Mouse (Mus musculus) embryonic facial prominence, embryonic 14.5 days (tissue): ENCODE results near the gene Selenof. TPM values are rescaled to one million over a fixed set of nuclear protein-coding genes. Genes with fewer than 3 reads are reported as not detected.

ENCODE experiments used
- ATAC-seq: fragments of 200-750 bp; cut with Nextera tagmentation; 2 replicates; pipeline ENCODE4 v1.8.0; 2017; ENCODE audit warnings: low read depth, moderate number of reproducible peaks, moderate TSS enrichment
- DNase-seq: peaks from one replicate; pipeline ENCODE4 v3.0.0-alpha.2; 2015; ENCODE audit warnings: low spot score
- H3K27ac ChIP-seq: fragments of 300-500 bp; sonication (generic); replicated peaks from 2 replicates; pipeline ENCODE4 v1.5.1; 2014; ENCODE audit warnings: low read depth, mild to moderate bottlenecking, low read length, moderate library complexity
- H3K27me3 ChIP-seq: fragments of 300-500 bp; sonication (generic); replicated peaks from 2 replicates; pipeline ENCODE4 v1.6.1; 2014; ENCODE audit warnings: low read length; ENCODE audit not compliant: control insufficient read depth, insufficient read depth
- H3K36me3 ChIP-seq: fragments of 300-500 bp; sonication (generic); 2 replicates; pipeline ENCODE4 v1.6.1; 2014; ENCODE audit warnings: low read length, mixed read lengths; ENCODE audit not compliant: control insufficient read depth, insufficient read depth
- H3K4me1 ChIP-seq: fragments of 300-500 bp; sonication (generic); 2 replicates; pipeline ENCODE4 v1.6.1; 2014; ENCODE audit warnings: antibody characterized with exemption, low read length; ENCODE audit not compliant: control insufficient read depth, insufficient read depth
- H3K4me2 ChIP-seq: fragments of 300-500 bp; sonication (generic); 2 replicates; pipeline ENCODE4 v1.6.1; 2014; ENCODE audit warnings: low read depth, mild to moderate bottlenecking, low read length, moderate library complexity, mixed read lengths
- H3K4me3 ChIP-seq: fragments of 300-500 bp; sonication (generic); 2 replicates; pipeline ENCODE4 v1.5.1; 2014; ENCODE audit warnings: low read depth, mild to moderate bottlenecking, low read length
- H3K9ac ChIP-seq: fragments of 300-500 bp; sonication (generic); 2 replicates; pipeline ENCODE4 v1.6.1; 2014; ENCODE audit warnings: low read depth, mild to moderate bottlenecking, low read length, moderate library complexity, mixed read lengths
- H3K9me3 ChIP-seq: fragments of 300-500 bp; sonication (generic); 2 replicates; pipeline ENCODE4 v1.6.1; 2016; ENCODE audit warnings: low read length; ENCODE audit not compliant: control insufficient read depth
- WGBS: fragments of 180-500 bp; shearing (Covaris S2); extraction: QIAGEN DNeasy Blood & Tissue Kit; methylation state at CpG from one replicate; pipeline ENCODE4 v1.1.7; 2014; 5-methylcytosine and 5-hydroxymethylcytosine counted together
- polyA plus RNA-seq: library from polyadenylated mRNA; unstranded; fragments of >200 nt; fragmentation: Nextera tagmentation; extraction: Ambion mirVana; gene quantifications from 2 replicates; pipeline ENCODE4 v1.2.1, GENCODE M21; 2014

Selenof gene
- polyA plus RNA-seq, 1 experiment from 2014 or later: 561 TPM

- H3K9ac ChIP-seq: peak overlapping the region; percentile 93
- WGBS: under 1% methylated on average over 25 of the region's 25 CpGs
- H3K9me3 ChIP-seq: no peaks in the 10 kb centered on the region
- peak overlapping the region; percentile 64 for H3K4me2 ChIP-seq
- DNase-seq: peak; percentile 83
- no peak; the same call in 1 of the 2 replicates for ATAC-seq
- H3K27me3 ChIP-seq: no peaks in the 10 kb centered on the region
- peaks cover 22% of the 10 kb centered on the region; the same call in 1 of the 2 replicates for H3K36me3 ChIP-seq
- H3K4me3 ChIP-seq: peak overlapping the region; percentile 88
- H3K27ac ChIP-seq: peak overlapping the region; percentile 86
- H3K4me1 ChIP-seq: peaks cover 18% of the 10 kb centered on the region
Measured at GRCm38 (mm10) chr3:144570816-144571487, 848 bp downstream of the Selenof start.

DNA sequence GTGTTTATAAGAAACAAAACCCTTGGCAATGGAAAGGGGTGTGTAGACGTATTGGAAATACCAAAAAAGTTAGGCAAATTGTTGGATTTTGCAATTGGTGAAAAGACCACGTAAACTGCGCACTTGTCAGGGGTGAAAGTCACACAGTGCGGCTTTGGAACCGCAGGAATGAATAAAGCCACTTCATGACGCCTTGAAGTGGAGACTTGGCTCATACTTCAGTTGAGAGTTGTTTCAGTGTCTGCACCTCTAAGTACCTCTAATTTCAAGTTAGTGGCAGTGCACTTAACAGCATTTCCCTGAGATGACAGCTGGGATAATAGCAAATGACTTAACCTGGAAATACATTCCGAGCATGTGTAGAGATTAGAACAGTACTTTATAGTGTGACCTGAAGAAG is 4.2 kb downstream of the Selenof start:
- H3K27me3 ChIP-seq: no peaks in the 10 kb centered on the region
- H3K36me3 ChIP-seq: peaks cover 43% of the 10 kb centered on the region
- H3K9ac ChIP-seq: no peak overlapping the region
- DNase-seq: no peak
- H3K4me2 ChIP-seq: no peak overlapping the region
- 91% methylated on average over 7 of the region's 7 CpGs for WGBS
- no peak overlapping the region for H3K4me3 ChIP-seq
- H3K4me1 ChIP-seq: peaks cover 12% of the 10 kb centered on the region
- H3K27ac ChIP-seq: no peak overlapping the region
- H3K9me3 ChIP-seq: no peaks in the 10 kb centered on the region
- no peak for ATAC-seq

DNA sequence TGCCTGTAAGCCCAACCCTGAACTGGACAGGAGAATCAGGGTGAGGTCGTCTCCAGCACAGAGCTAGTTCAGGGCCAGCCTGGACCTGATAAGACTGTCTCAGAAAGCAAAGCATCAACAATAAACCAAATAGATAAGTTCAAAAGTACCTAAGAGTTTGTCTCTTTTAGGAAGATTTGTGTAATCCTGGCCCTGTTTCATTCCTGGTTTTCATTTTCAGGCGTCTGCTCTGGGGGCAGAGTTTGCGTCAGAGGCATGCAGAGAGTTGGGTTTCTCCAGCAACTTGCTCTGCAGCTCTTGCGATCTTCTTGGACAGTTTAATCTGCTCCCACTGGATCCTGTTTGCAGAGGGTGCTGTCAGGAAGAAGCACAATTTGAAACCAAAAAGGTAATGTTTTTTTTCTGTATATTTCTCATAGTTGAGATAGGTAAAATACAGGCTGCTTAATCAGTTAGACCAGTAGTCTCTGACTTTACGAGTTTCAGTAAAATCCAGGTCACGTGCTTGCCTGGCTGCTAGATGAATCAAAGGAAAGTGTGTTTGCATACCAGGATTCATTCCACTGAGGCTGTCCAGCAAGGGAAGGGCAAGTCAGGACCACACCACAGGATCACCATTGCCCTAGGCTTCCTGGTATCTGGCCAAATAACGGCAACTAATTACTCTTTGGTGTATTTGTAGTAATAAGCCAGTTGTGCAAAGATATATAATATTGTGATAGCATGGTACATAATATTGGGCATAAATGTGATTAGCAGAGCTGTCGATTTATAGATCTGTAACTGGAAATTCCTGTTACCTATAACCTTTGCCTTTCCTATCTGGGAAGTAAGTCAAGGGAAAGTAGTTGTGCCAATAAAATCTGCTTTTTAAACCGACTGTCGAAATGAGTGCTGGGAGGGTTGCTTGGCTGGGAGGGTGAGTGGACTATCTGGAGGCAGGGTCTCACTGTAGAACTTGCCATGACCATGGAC is 7.5 kb downstream of the Selenof start:
- Histone ChIP-seq H3K9me3 (no peaks in the 10 kb centered on the region), H3K4me2 (no peak overlapping the region), H3K27me3 (no peaks in the 10 kb centered on the region), H3K27ac (0 out of 2 replicates have a peak overlapping the region, but pooled peaks have one; percentile 21), H3K36me3 (peaks cover 70% of the 10 kb centered on the region), H3K4me3 (no peak overlapping the region), H3K4me1 (peaks cover 3% of the 10 kb centered on the region), H3K9ac (no peak overlapping the region)
- ATAC-seq: no peak
- WGBS: 76% methylated on average over 10 of the region's 10 CpGs
- no peak for DNase-seq

DNA sequence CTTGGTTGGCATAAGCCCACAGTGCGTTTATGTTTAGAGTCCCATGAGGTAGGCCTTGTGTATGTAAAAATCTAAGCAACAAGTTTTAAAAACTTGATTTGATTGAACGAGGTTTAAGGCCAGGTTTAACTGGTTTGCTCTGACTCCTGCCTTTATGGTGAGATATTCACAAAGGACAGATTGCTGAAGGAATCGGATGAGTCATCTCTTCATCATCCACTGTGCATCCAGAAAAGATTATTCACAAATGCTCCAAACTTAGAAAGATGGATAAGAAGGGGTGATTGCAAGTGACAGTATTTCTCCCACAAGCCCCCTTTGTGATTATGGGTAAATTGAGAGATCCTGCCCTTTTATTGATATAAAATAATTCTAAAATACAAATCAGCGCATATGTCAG is 8.8 kb downstream of the Selenof start:
- no peak for DNase-seq
- H3K36me3 ChIP-seq: peaks cover 66% of the 10 kb centered on the region
- H3K27me3 ChIP-seq: no peaks in the 10 kb centered on the region
- H3K9ac ChIP-seq: no peak overlapping the region
- no peak overlapping the region for H3K4me3 ChIP-seq
- no peak overlapping the region for H3K27ac ChIP-seq
- no peak overlapping the region for H3K4me2 ChIP-seq
- peaks cover 3% of the 10 kb centered on the region for H3K4me1 ChIP-seq
- WGBS: 92% methylated on average over 4 of the region's 4 CpGs
- no peaks in the 10 kb centered on the region for H3K9me3 ChIP-seq
- no peak for ATAC-seq

DNA sequence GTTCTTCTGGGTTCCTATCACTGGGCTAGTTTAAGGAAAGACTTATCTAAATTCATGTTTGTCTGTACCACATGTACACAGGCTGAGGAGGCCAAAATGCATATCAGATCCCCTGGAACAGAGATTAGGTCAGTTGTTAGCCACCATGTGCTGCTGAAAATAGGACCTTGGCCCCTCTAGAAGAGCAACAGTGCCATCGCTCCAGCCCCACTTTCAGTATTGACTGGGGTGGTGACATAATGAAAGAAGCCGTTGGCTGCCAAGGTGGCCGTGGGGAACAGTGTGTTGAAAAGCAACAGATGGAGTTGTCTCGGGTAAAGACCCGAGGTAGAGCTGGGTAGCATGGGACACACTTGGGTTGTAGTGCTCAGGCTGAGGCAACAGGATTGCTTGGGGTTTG is 9.7 kb downstream of the Selenof start:
- H3K27me3 ChIP-seq: no peaks in the 10 kb centered on the region
- H3K9me3 ChIP-seq: no peaks in the 10 kb centered on the region
- H3K36me3 ChIP-seq: peaks cover 61% of the 10 kb centered on the region
- no peak overlapping the region for H3K4me2 ChIP-seq
- DNase-seq (no peak), ATAC-seq (no peak)
- no peak overlapping the region for H3K27ac ChIP-seq
- no peak overlapping the region for H3K9ac ChIP-seq
- H3K4me3 ChIP-seq: no peak overlapping the region
- peaks cover 3% of the 10 kb centered on the region for H3K4me1 ChIP-seq
- 76% methylated on average over 5 of the region's 5 CpGs for WGBS

GRCm38 (mm10) chr3:144580281-144580680 is 10.2 kb downstream of the Selenof start:
- WGBS: 83% methylated on average over 7 of the region's 7 CpGs
- H3K9ac ChIP-seq: no peak overlapping the region
- peaks cover 3% of the 10 kb centered on the region; the same call in 1 of the 2 replicates for H3K4me1 ChIP-seq
- no peak overlapping the region for H3K27ac ChIP-seq
- no peak overlapping the region for H3K4me3 ChIP-seq
- H3K4me2 ChIP-seq: no peak overlapping the region
- no peaks in the 10 kb centered on the region for H3K9me3 ChIP-seq
- no peaks in the 10 kb centered on the region for H3K27me3 ChIP-seq
- DNase-seq (no peak), ATAC-seq (no peak)
- peaks cover 61% of the 10 kb centered on the region for H3K36me3 ChIP-seq

DNA sequence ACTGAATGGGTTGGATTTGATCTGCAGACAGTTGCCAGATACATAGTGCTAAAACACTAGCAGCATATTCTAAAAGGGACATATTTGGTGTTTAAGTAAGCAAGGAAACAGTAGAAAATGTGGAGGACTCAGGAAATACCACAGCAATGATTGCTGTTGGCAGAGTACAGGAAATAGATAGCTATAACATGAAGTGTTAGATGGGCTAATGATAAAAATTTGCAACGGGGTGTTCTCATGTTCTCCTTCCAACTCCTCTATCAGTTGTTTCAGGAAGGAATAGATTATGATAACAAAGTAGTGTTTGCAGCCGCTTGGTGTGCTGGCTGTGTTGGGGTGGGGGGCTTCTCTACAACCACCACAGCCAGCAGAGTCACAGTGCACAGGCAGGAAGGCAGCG is 11.7 kb downstream of the Selenof start:
- H3K4me3 ChIP-seq: no peak overlapping the region
- H3K9ac ChIP-seq: no peak overlapping the region
- WGBS: 86% methylated on average over 3 of the region's 3 CpGs
- H3K4me2 ChIP-seq: no peak overlapping the region
- no peak for ATAC-seq
- peaks cover 70% of the 10 kb centered on the region for H3K36me3 ChIP-seq
- no peaks in the 10 kb centered on the region for H3K9me3 ChIP-seq
- no peaks in the 10 kb centered on the region for H3K27me3 ChIP-seq
- H3K4me1 ChIP-seq: peaks cover 2% of the 10 kb centered on the region; the same call in 1 of the 2 replicates
- H3K27ac ChIP-seq: no peak overlapping the region
- DNase-seq: no peak

- Histone ChIP-seq H3K4me2 (no peak overlapping the region), H3K27ac (no peak overlapping the region), H3K9me3 (no peaks in the 10 kb centered on the region), H3K4me3 (no peak overlapping the region), H3K36me3 (peaks cover 72% of the 10 kb centered on the region), H3K9ac (no peak overlapping the region), H3K4me1 (peaks cover 2% of the 10 kb centered on the region; the same call in 1 of the 2 replicates), H3K27me3 (no peaks in the 10 kb centered on the region)
- 85% methylated on average over 4 of the region's 4 CpGs for WGBS
- ATAC-seq: no peak
- DNase-seq: no peak
Measured at GRCm38 (mm10) chr3:144582306-144582705, 12.2 kb downstream of the Selenof start.
